Mouse (Mus musculus) CD4-positive, CD25-positive, alpha-beta regulatory T cell, adult 2 months (primary cell): Measurements from ENCODE around the gene 4931429L15Rik.
A peak's percentile ranks its signal among the peaks of the same experiment; 100 is the strongest.

Experiments used
- DNase-seq: peaks from one replicate; pipeline ENCODE4 v3.0.0-alpha.2; 2012; ENCODE audit warnings: low read depth, low spot score

The 4931429L15Rik gene

GRCm38 (mm10) chr9:46327706-46328571 lies 8.2 kb upstream of the 4931429L15Rik start:
- DNase-seq, result peak; percentile 13

DNA sequence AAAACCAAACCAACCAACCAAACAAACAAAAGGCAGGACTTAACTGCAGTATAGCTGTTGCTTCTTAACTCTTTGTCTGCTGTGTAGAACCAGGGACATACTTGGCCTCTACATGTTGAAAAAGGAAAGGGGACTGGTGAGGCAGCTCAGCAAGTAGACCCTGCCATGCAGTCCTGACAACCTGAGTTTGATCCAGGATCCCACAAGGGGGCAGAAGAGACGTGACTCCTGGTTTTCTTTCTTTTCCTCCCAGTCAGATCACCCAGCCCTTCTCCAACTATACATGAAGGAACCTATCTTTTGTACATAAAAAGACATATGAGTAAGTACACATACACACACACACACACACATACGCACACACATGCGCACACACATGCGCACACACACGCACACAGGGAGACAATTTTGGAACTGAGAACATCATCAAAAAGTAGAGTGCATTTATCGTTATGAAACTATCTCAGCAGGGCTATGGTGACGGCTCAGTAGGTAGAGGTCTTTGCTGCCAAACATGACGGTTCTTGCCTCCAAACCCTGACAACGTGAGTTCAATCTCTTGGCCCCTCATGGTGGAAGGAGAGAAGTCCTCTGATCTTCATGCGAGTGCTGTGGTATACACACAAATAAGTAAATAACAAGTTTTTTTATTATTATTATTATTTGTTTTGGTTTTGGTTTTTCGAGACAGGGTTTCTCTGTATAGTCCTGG lies 7.1 kb upstream of the 4931429L15Rik start:
- no peak for DNase-seq

GRCm38 (mm10) chr9:46320461-46320860 lies 675 bp upstream of the 4931429L15Rik start:
- no peak for DNase-seq

GRCm38 (mm10) chr9:46317957-46318356 lies 1.8 kb downstream of the 4931429L15Rik start:
- DNase-seq, result peak; percentile 13

GRCm38 (mm10) chr9:46316909-46317308 lies 2.9 kb downstream of the 4931429L15Rik start:
- DNase-seq, result no peak

DNA sequence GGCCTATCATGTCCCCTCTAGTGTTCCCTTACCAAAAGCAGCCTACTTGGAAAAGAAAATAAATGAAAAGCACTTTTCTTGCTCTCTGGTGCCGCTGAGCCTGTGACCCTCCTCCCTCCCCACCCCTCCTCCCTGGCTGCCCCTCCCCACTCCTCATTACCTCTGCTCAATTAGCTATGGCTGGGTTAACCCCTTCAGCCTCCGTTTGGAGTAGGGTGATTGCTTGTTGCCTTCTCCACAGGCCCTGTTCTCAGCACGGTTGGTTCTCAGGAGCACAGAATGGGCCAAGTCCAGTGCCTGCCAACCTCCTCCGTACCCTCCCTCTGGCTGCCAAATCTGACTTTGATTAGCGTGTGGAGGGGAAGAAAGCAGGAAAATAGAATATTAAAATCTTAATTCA lies 3.4 kb downstream of the 4931429L15Rik start:
- DNase-seq, result no peak

DNA sequence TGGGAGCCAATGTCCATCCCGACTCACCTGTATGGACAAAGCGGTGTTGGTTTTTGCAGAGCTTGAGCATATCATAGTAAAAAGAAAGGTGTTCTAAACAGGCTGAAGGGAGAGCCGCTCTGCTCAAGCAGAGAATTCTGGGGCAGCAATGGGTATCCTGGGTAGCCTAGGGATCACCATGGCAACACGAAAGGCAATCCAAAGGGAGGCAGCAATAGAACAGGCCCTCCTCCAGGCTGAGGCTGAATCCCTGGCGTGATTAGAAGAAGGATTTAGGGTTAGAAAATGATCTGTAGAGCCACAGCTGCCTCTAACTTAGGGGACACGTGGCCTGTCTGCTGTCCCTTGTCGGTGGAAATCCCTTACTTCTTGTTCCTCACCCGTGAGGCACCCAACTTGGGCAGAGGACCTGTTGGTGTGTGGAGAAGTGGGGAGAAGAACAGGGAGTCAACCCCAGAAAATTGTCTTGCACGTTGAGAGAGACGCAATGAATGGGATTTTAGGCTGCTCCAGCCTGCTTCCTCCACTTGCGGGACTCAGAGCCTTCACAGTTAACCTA lies 3.9 kb downstream of the 4931429L15Rik start:
- DNase-seq, result no peak

DNA sequence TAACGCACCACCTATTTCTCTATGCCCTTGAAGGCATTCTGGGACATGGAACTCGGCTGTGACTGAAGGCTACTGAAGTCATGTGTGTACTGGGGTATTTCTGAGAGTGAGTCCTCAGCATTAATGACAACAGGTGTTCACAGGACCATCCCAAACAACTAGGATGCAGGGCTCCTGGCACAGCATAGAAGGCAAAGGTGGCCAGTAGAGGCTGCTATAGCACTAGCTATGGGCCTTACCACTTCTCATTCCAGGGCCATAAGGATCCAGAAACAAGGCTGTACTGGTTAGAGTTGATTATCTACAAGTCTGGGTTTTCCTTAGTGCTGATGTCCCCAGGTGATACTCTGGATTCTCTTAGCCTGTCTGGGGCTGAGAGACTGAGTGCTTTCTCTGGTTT lies 4.9 kb downstream of the 4931429L15Rik start:
- no peak for DNase-seq

DNA sequence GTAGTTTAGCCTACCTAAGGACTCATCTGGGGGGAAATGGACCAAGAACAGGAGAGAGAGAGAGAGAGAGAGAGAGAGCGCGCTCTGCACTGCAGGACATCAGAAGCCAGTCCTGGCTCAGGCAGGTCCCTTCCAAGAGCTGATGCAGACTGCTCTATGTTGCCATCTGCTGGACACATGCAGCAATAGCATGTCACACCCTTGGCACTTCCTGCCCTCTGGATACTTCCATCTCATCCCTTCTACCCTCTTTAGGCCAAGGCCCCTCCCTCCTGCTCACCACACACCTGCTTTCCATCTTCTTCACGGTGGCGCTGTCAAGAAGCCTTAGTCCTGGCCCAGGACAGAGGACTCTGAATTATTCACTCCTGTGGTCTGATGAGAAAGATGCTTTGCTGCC lies 5.3 kb downstream of the 4931429L15Rik start:
- DNase-seq, result peak; percentile 85

GRCm38 (mm10) chr9:46309121-46309520 lies 10.7 kb downstream of the 4931429L15Rik start:
- peak; percentile 21 for DNase-seq

GRCm38 (mm10) chr9:46302142-46302541 lies 17.6 kb downstream of the 4931429L15Rik start:
- peak; percentile 76 for DNase-seq

DNA sequence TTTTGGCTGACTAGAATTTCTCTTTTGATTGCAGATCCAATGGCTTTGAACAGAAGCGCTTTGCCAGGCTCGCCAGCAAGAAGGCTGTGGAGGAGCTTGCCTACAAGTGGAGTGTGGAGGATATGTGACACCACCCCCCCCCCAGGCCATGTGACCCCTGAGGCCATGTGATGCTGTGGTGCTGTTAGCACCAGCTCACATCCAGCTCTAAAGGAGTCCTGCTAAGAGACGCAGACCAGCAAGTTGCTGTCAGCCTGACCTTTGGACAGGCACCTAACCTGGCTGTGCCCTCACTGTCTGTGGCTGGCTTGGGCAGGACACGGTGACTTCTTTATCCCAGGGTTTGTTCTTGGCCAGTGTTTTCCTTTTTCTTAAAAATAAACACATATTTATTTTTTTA lies 21.4 kb downstream of the 4931429L15Rik start:
- no peak for DNase-seq

DNA sequence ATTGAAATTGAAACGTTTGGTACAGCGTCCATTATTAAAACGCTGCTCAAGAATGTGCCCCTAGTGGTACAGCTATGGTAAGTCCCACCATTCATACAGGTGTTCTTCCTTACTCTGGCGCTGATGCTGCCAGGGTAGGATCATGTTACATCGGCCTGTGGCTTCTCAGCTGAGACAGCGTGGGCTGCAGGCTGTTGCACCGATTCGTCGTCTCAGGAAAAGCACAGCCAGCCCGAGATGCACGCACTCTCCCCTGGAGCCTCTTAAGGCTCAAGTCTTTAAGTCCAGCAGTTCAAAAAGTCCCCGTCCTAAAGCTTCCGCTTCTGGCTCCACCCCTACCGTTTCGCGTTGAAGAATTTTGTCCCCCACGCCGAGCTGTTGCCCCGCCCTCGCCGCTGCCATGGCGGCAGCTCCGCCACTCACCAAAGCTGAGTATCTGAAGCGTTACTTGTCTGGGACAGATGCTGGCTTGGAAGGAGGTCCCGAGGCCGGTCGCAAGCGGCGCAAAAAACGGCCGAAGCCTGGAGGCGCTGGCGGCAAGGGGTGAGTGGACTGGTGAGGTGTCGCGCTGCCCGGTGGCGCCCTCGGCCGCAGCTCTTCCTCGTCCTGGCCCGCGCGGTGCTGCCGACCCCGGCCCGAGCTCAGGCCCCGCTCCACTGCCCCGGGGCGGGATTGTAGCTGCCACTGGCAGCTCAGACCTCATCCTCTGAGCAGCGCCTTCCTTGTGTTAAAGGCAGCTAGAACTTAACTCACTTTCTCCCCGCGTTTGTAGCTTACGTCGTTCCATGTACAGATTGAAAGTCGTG lies 37.0 kb downstream of the 4931429L15Rik start, which contains the start of gene Bud13:
Bud13 (plus strand) TSS at position 378 of the 806 bp plus-strand sequence.
- peak; percentile 94 for DNase-seq

GRCm38 (mm10) chr9:46274494-46274893 lies 45.3 kb downstream of the 4931429L15Rik start:
- DNase-seq, result no peak

DNA sequence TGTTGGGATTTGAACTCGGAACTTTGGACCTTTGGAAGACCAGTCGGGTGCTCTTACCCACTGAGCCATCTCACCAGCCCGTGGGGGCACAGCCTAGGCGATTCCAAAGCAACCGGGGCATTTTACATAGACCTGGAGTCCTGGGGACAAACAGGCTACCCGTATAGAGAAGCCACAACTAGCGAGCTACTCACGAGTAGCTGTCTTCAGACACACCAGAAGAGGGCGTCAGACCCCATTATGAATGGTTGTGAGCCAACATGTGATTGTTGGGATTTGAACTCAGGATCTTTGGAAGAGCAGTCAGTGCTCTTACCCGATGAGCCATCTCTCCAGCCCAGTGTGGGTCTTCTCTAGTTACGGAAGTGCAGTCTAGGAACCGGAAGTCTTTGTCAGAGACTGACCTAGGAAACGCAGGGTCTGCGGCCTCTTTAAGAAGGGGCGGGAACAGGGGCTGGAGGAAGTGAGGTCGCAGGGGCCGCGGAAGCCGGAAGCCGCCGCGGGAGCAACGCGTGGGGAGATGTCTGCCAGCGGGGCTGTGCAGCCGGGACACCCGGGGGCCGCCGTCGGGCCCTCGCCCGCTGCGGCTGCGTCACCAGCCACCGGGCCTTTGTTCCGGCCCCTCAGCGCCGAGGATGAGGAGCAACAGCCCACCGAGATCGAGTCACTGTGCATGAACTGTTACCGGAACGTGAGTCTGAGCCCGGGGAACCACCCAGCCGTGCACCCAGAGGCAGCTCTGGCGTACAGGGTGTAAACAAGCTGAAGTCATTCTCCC lies 46.9 kb downstream of the 4931429L15Rik start, which contains the start of gene Zpr1:
Zpr1 (plus strand) TSS at position 388 of the 778 bp plus-strand sequence.
- peak; percentile 93 for DNase-seq

GRCm38 (mm10) chr9:46272070-46272469 lies 47.7 kb downstream of the 4931429L15Rik start:
- DNase-seq, result peak; percentile 52

GRCm38 (mm10) chr9:46270782-46271181 lies 49.0 kb downstream of the 4931429L15Rik start:
- DNase-seq, result no peak

GRCm38 (mm10) chr9:46269125-46269524 lies 50.7 kb downstream of the 4931429L15Rik start:
- no peak for DNase-seq

GRCm38 (mm10) chr9:46268343-46268873 lies 51.4 kb downstream of the 4931429L15Rik start, which contains the start of gene Apoa5:
Apoa5 (plus strand) TSS chr9:46268633.
- DNase-seq, result no peak

- DNase-seq, result no peak
Measured at GRCm38 (mm10) chr9:46261131-46261530, 58.7 kb downstream of the 4931429L15Rik start.
